Mouse (Mus musculus) forebrain, postnatal 0 days (tissue): Measurements from ENCODE around the gene Pigx. TPM values are rescaled to one million over a fixed set of nuclear protein-coding genes. Genes with fewer than 3 reads are reported as not detected.

Source experiments
- ATAC-seq: fragments of 200-750 bp; cut with Nextera tagmentation; 2 replicates; pipeline ENCODE4 v1.8.0; 2017; ENCODE audit warnings: mild to moderate bottlenecking, moderate library complexity
- DNase-seq: peaks from one replicate; pipeline ENCODE4 v3.0.0-alpha.2; 2015
- H3K27ac ChIP-seq: fragments of 300-500 bp; sonication (generic); 2 replicates; pipeline ENCODE4 v1.5.1; 2014; ENCODE audit warnings: low read depth, mild to moderate bottlenecking, antibody characterized with exemption, low read length, moderate library complexity, mixed read lengths
- H3K27me3 ChIP-seq: fragments of 300-500 bp; sonication (generic); 2 replicates; pipeline ENCODE4 v1.6.1; 2014; ENCODE audit warnings: mild to moderate bottlenecking, low read length, mixed read lengths; ENCODE audit not compliant: insufficient read depth
- H3K36me3 ChIP-seq: fragments of 300-500 bp; sonication (generic); 2 replicates; pipeline ENCODE4 v1.6.1; 2014; ENCODE audit warnings: mild to moderate bottlenecking, moderate library complexity; ENCODE audit not compliant: insufficient read depth
- H3K4me1 ChIP-seq: fragments of 300-500 bp; sonication (generic); 2 replicates; pipeline ENCODE4 v1.6.1; 2014; ENCODE audit warnings: antibody characterized with exemption; ENCODE audit not compliant: insufficient read depth
- H3K4me2 ChIP-seq: fragments of 300-500 bp; sonication (generic); 2 replicates; pipeline ENCODE4 v1.6.1; 2014; ENCODE audit warnings: low read depth, mild to moderate bottlenecking, moderate library complexity
- H3K4me3 ChIP-seq: fragments of 300-500 bp; sonication (generic); 2 replicates; pipeline ENCODE4 v1.5.1; 2014; ENCODE audit warnings: low read depth, low read length, mixed read lengths
- H3K9ac ChIP-seq: fragments of 300-500 bp; sonication (generic); 2 replicates; pipeline ENCODE4 v1.6.1; 2014; ENCODE audit warnings: mild to moderate bottlenecking
- H3K9me3 ChIP-seq: fragments of 300-500 bp; sonication (generic); 2 replicates; pipeline ENCODE4 v1.6.1; 2016; ENCODE audit warnings: low read length
- CTCF ChIP-seq: sonication (generic); IDR thresholded peaks from 2 replicates; pipeline ENCODE4 v1.5.1; 2016; ENCODE audit warnings: antibody characterized with exemption, control low read depth, low read depth
- WGBS: fragments of 180-500 bp; shearing (Covaris S2); extraction: QIAGEN DNeasy Blood & Tissue Kit; methylation state at CpG from one replicate; pipeline ENCODE4 v1.1.7; 2014; 5-methylcytosine and 5-hydroxymethylcytosine counted together
- polyA plus RNA-seq: library from polyadenylated mRNA; unstranded; fragments of >200 nt; fragmentation: Nextera tagmentation; extraction: Ambion mirVana; gene quantifications from 2 replicates; pipeline ENCODE4 v1.2.1, GENCODE M21; 2015
- total RNA-seq: library from RNA; depleted of rRNA; stranded (reverse); fragments of >200 nt; gene quantifications from 2 replicates; pipeline ENCODE4 v1.2.3, GENCODE M21; 2014

The Pigx gene
- total and polyA plus RNA-seq, 2 experiments from 2014 or later, result 71.7 to 113 TPM

- H3K4me1 ChIP-seq, result no peaks in the 10 kb centered on the region
- DNase-seq (no peak), ATAC-seq (no peak)
- H3K9me3 ChIP-seq, result no peaks in the 10 kb centered on the region
- H3K9ac ChIP-seq, result no peak overlapping the region
- 81% methylated on average over 16 of the region's 16 CpGs for WGBS
- no peaks in the 10 kb centered on the region for H3K36me3 ChIP-seq
- no peaks in the 10 kb centered on the region for H3K27me3 ChIP-seq
- H3K4me2 ChIP-seq, result no peak overlapping the region
- no peak overlapping the region for H3K27ac ChIP-seq
- no peak overlapping the region for H3K4me3 ChIP-seq
- no peak for TF ChIP-seq CTCF
Observed at GRCm38 (mm10) chr16:32130190-32130826, 30.8 kb upstream of the Pigx start.

- Histone ChIP-seq H3K9ac (no peak overlapping the region), H3K4me3 (no peak overlapping the region), H3K4me1 (no peaks in the 10 kb centered on the region), H3K36me3 (no peaks in the 10 kb centered on the region), H3K9me3 (no peaks in the 10 kb centered on the region), H3K27me3 (no peaks in the 10 kb centered on the region), H3K27ac (no peak overlapping the region), H3K4me2 (no peak overlapping the region)
- TF ChIP-seq CTCF, result no peak
- ATAC-seq, result no peak
- DNase-seq, result no peak
- 83% methylated on average over 20 of the region's 20 CpGs for WGBS
Observed at GRCm38 (mm10) chr16:32129449-32130189, 30.1 kb upstream of the Pigx start.

DNA sequence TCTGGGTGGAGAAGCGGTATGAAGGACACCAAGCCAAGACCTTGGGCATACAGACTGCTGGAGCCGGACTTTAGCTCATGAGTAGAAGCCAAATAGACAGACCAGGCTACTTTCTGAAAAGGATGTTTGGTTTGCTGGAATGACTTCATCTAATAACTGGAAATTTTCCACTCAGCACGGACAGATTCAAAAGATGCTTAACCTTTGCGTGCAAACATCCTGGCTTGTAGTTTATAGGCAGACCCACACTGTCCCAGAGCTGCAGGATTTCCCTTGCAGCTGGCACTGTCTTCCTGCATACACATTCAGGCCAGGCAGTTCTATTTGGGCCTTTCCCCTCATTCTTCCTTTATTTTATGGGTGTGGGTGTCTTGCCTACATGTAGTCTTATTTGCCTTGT lies 27.5 kb upstream of the Pigx start:
- Histone ChIP-seq H3K4me1 (no peaks in the 10 kb centered on the region), H3K27ac (no peak overlapping the region), H3K9ac (no peak overlapping the region), H3K36me3 (no peaks in the 10 kb centered on the region), H3K9me3 (no peaks in the 10 kb centered on the region), H3K27me3 (no peaks in the 10 kb centered on the region), H3K4me3 (no peak overlapping the region), H3K4me2 (no peak overlapping the region)
- no peak for TF ChIP-seq CTCF
- ATAC-seq (no peak), DNase-seq (no peak)
- 88% methylated on average over 4 of the region's 4 CpGs for WGBS

DNA sequence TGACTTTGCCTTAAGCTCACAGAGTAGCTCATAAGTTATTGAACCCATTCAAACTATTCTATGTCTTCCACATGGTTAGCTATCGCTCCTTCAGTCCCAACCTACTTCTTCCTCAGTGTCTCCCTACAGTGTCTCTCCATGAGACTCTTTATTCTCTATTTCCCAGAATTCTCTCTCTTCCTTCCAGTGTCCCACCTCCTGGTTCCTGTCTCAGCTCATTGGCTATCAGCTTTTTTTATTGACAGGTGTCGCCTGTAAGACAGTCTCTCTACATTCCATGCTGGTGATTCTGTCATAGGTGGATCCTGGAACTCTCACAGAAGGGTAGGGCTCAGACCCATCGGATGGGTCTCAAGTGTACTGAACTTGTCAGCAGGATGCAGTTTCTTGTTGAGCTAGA lies 25.8 kb upstream of the Pigx start:
- H3K4me2 ChIP-seq, result no peak overlapping the region
- no peaks in the 10 kb centered on the region for H3K4me1 ChIP-seq
- no peak overlapping the region for H3K4me3 ChIP-seq
- no peaks in the 10 kb centered on the region for H3K9me3 ChIP-seq
- no peak overlapping the region for H3K27ac ChIP-seq
- DNase-seq (no peak), ATAC-seq (no peak)
- H3K36me3 ChIP-seq, result no peaks in the 10 kb centered on the region
- H3K9ac ChIP-seq, result no peak overlapping the region
- no peak for TF ChIP-seq CTCF
- no peaks in the 10 kb centered on the region for H3K27me3 ChIP-seq
- 91% methylated on average over 3 of the region's 3 CpGs for WGBS

- Histone ChIP-seq H3K4me1 (no peaks in the 10 kb centered on the region), H3K27ac (no peak overlapping the region), H3K36me3 (no peaks in the 10 kb centered on the region), H3K9me3 (no peaks in the 10 kb centered on the region), H3K27me3 (no peaks in the 10 kb centered on the region), H3K9ac (no peak overlapping the region), H3K4me3 (no peak overlapping the region), H3K4me2 (no peak overlapping the region)
- TF ChIP-seq CTCF, result no peak
- DNase-seq, result no peak
- ATAC-seq, result no peak
- 72% methylated on average over 17 of the region's 17 CpGs for WGBS
Observed at GRCm38 (mm10) chr16:32124444-32125335, 25.1 kb upstream of the Pigx start.

- Histone ChIP-seq H3K27ac (no peak overlapping the region), H3K27me3 (no peaks in the 10 kb centered on the region), H3K9me3 (no peaks in the 10 kb centered on the region), H3K4me1 (no peaks in the 10 kb centered on the region), H3K4me3 (no peak overlapping the region), H3K9ac (no peak overlapping the region), H3K36me3 (no peaks in the 10 kb centered on the region), H3K4me2 (no peak overlapping the region)
- TF ChIP-seq CTCF, result no peak
- no peak for DNase-seq
- 96% methylated on average over 7 of the region's 7 CpGs for WGBS
- no peak for ATAC-seq
Observed at GRCm38 (mm10) chr16:32124020-32124419, 24.5 kb upstream of the Pigx start.

DNA sequence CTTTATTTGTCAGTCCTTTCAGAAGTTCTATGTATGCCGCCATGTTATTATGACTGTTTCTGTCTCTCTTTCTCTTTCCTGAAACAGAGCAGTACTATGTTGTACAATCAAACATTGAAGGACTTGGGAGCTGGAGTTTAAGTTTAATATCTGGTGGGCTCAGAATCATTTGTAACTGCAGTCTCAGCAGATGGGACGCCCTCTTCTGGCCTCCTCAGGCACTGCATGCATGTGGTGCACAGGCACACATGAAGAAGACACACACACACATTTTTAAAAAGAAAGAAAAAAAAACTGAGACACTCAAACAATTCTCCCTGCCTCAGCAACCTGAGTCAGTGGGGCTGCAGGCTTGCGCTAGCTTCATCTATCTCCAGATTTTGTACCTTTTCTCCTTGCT lies 20.9 kb upstream of the Pigx start:
- 83% methylated on average over 3 of the region's 3 CpGs for WGBS
- no peak overlapping the region for H3K4me3 ChIP-seq
- ATAC-seq (no peak), DNase-seq (no peak)
- H3K9ac ChIP-seq, result no peak overlapping the region
- no peak overlapping the region for H3K4me2 ChIP-seq
- H3K36me3 ChIP-seq, result no peaks in the 10 kb centered on the region
- no peaks in the 10 kb centered on the region for H3K4me1 ChIP-seq
- H3K27ac ChIP-seq, result no peak overlapping the region
- H3K27me3 ChIP-seq, result no peaks in the 10 kb centered on the region; the same call in 1 of the 2 replicates
- TF ChIP-seq CTCF, result no peak
- H3K9me3 ChIP-seq, result no peaks in the 10 kb centered on the region
